Mouse (Mus musculus): ENCODE measurements around the gene Kbtbd2. TPM values are rescaled to one million over a fixed set of nuclear protein-coding genes. Genes with fewer than 3 reads are reported as not detected.

Kbtbd2 gene
- total RNA-seq (2021) = 10 to 100 TPM; 47.8 to 50.0 TPM
- long read RNA-seq, experiment 1, transcript Kbtbd2-202 (4 exons, 3,816 nt) = major isoform, 11 of 13 reads
- long read RNA-seq, experiment 1, partial matches to known transcripts = 0 of 13 reads
- long read RNA-seq, experiment 1, other reads (novel, unspliced or antisense) = 2 of 13 reads
- long read RNA-seq, experiment 2, transcript Kbtbd2-202 (4 exons, 3,816 nt) = major isoform, 25 of 41 reads
- long read RNA-seq, experiment 2, partial matches to known transcripts = 12 of 41 reads
- long read RNA-seq, experiment 2, other reads (novel, unspliced or antisense) = 3 of 41 reads

DNA sequence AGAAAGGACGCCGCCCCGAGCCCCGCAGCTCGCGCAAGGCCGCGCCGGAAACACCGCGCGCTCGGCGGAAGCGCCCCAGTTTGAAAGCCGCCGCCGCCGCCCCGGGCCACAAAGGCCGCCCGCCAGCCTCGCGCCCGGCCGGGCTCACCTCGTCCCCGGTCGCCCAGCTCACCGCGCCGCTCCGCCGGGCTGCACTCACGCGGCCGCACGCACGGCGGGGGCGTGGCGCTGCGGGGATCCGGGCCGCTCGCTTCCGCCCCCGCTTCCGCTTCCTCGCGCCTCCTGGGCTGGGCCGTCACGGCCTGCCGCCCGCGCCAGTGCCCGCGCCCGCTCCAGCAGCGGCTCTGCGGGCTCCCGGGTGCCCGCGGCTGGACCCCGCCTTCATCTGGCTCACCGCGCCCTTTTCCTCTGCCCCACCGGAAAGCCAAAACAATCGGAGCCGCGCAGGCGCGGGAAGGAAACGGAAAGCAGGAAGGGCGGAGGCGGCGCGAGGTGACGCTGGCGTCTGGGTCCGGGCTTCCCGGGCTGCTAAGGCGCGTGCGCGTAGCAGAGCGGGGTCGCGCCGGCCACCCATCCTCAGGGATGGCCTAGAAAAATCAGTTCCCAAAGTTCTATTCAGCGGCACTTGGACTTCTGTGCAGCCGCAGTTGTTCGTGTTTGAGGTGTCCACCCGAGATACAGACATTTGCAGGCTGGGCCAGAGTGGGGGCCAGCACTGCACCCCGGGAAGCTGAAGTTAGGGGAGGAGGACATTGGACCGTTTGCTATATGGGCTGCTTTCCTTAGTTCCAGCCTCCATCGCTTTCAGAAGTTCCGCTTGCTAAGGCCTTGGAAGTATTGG lies at the start of gene Kbtbd2:
TSS of gene Kbtbd2 (minus strand) at position 503 of the 841 bp plus-strand sequence.
- DNase-seq (ENCODE audit: low spot score in 2 of 2) = peak; percentile 84 to 91

DNA sequence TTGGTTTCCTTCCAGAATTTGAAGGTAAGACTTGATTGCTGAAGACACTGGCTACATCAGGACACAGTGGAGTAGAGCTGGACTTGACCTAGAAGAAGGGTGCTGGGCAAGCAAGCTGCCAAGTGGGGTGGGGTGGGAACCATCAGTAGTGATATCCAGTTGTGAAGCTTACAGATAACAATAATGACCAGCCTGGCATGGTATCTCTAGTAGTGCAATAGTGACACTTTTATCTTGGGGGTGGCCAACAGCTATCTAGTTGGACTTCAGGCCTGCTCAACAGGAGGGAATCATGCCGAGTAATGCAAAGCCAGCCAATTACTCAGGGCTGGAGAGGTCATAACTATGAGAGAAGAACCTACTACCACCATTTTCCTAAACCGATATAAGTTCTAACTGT lies 46.8 kb upstream of the Kbtbd2 start:
- no peak for DNase-seq (ENCODE audit: low spot score in 2 of 2)

DNA sequence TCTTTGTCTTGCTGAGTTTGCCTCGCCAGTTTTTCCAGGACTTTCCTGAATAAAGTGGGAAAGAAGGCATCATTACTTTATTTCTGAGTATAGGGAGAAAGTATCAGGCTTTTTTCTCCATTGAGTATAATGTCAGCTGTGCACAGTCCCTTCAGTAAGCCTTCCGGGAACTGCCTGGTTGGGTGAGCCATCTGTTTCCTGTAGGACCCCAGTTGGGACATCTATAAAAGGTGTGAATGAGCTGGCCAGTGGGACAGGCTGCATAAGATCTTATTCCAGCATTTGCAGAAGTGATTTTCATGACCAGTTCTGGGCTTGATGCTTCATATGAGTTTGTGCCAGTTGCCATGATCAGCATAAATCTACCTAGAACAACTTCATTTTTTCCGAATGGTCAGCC lies 45.6 kb upstream of the Kbtbd2 start:
- no peak for DNase-seq (ENCODE audit: low spot score in 2 of 2)

GRCm38 (mm10) chr6:56837621-56838020 lies 40.0 kb upstream of the Kbtbd2 start:
- DNase-seq (ENCODE audit: low spot score in 2 of 2) = no peak

DNA sequence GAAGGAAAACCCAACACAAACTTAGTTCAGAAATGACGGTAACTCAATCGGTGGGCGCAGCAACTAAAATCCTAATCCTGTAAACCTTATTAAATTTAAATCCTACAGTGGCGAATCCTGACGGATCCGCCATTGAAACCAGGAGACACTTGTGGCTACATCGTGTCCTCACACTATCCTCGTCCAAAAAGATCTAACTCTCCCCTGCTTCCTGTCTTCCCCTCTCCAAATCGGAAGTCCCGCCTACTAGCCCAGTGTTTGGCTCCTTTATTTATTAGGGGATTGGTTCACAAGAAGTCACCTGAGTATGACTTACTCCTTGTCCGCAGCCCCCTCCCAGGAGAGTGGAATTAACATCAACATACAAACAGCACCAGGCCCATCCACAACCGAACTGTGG lies 39.6 kb upstream of the Kbtbd2 start:
- DNase-seq (ENCODE audit: low spot score in 2 of 2) = no peak

- no peak for DNase-seq (ENCODE audit: low spot score in 2 of 2)
Measured at GRCm38 (mm10) chr6:56835532-56835931, 37.9 kb upstream of the Kbtbd2 start.

- no peak for DNase-seq (ENCODE audit: low spot score in 2 of 2)
Measured at GRCm38 (mm10) chr6:56834769-56835168, 37.2 kb upstream of the Kbtbd2 start.

DNA sequence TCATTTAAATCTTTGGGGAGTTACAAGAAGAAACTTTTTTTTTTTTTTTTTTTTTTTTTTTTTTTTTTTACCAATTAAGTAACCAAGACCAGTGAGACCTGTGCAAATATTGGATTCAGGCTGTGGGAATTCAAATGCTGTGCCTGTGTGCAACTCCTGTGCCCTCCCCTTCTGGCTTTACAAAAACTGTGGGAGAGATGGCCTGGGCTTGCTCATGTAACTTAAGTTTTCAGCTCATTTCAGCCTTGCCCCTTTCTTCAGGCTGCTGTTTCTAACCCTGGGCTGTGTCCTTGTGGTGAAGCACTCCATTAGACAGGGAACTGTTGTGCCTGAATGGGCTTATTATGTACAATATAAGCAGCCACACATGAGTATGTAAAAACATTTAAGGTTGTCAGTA lies 35.2 kb upstream of the Kbtbd2 start:
- DNase-seq (ENCODE audit: low spot score in 2 of 2) = no peak

- peak in 1 of 2 experiments; percentile 5 for DNase-seq (ENCODE audit: low spot score in 2 of 2)
Measured at GRCm38 (mm10) chr6:56832407-56832796, 34.8 kb upstream of the Kbtbd2 start.

- peak; percentile 66 to 69 for DNase-seq (ENCODE audit: low spot score in 2 of 2)
Measured at GRCm38 (mm10) chr6:56831697-56832406, 34.2 kb upstream of the Kbtbd2 start, which contains the start of gene Fkbp9. TSS of gene Fkbp9 (plus strand) at chr6:56832059.

DNA sequence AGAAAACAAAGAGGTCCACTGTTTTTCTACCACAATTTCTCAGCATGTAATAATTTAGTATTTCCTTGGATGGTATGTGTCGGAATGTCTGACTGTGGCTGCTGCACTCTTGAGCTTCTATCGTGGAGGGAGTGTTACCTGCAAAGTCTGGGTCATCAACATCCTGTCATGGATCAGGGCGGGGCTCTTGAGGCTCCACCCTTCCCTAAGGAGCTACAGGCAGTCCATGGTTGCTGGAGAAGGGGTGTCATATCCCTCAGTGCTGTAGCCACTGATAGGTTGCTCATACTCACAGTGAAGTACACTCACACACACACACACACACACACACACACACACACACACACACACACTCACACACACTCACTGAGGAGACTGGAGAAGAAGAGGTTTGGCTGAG lies 28.0 kb upstream of the Kbtbd2 start:
- DNase-seq (ENCODE audit: low spot score in 2 of 2) = no peak

DNA sequence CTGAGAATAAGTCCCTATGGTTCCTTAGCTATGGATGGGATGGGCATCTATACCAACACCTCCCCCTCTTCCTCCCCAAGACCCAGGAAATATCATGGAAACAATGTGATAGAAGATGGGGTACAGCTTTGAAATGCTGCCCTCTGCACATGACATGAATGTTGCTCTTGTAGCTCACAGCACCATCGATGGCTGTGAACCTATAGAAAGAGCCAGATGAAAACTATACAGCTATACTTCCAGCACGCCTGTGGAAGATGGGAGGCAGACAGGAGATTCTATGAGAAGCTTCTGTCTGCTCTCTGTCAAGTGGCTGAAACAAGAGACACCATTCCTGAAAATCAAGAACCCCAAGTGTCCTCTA lies 21.5 kb upstream of the Kbtbd2 start:
- no peak for DNase-seq (ENCODE audit: low spot score in 2 of 2)

DNA sequence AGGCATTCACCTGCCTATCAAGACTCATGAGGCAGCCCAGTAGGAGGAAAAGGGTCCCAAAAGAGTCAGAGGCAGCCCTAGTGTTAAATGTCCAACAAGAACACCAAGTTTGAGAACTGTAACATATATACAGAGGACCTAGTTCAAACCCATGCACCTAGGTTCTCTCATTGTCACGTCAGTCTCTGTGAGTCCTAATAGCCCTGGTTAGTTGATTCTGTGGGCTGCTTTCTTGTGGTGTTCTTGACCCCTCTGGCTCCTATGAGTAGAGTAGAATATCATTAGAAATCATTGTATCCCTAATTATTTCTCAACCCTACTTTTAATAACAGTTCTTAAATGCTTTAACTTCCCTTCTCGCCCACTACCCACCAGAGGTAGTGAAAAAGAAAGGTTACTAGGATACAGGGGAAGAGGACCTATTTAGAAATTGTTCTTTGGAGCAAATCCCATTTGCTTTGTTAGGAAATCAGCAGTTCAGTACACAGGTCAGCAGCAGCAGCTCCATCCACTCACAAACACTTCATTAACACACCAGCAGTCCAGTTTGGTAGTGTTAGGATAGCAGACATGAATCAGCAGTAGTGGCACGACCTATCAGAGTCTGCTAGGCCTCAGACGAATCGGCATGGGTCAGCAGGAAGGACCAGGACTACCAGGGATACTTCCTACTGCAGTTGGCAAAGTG lies 21.0 kb upstream of the Kbtbd2 start:
- DNase-seq (ENCODE audit: low spot score in 2 of 2) = no peak

- no peak for DNase-seq (ENCODE audit: low spot score in 2 of 2)
Measured at GRCm38 (mm10) chr6:56813332-56813731, 15.7 kb upstream of the Kbtbd2 start.

- no peak for DNase-seq (ENCODE audit: low spot score in 2 of 2)
Measured at GRCm38 (mm10) chr6:56808656-56809055, 11.0 kb upstream of the Kbtbd2 start.

DNA sequence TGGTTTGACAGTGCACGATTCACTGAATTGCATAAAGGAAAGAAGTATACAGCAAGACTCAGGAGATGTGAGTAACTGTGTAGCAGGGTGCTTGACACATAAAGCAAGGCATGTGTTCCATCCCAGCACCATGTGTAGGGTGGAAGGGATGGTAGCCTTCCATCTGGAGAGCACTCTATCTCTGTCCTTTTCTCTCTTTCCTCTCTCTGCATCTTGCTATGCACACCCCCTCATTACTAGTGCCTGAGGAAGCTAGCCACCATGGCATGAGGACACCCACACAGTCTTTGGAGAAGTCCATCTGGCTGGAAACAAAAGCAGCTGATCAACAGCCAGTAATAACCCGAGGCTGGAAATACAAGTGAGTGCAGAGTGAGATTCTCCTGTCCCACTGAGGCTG lies 8.6 kb upstream of the Kbtbd2 start:
- no peak for DNase-seq (ENCODE audit: low spot score in 2 of 2)

GRCm38 (mm10) chr6:56805026-56805425 lies 7.4 kb upstream of the Kbtbd2 start:
- no peak for DNase-seq (ENCODE audit: low spot score in 2 of 2)

DNA sequence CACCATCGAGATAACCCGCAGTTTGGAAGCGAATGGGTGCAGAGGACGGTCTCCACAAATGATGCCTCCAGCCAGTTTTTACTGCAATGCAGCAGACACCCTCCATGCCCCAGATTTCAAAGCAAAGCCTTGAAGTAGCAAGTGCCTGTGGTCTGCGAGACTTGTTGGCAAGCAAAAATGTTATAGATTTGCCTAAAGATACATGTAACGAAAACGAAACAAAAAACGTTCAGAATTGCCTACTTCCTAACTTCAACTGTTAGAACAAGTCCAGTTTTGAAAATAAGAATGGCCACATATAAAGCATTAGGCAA lies 496 bp upstream of the Kbtbd2 start:
- no peak for DNase-seq (ENCODE audit: low spot score in 2 of 2)

DNA sequence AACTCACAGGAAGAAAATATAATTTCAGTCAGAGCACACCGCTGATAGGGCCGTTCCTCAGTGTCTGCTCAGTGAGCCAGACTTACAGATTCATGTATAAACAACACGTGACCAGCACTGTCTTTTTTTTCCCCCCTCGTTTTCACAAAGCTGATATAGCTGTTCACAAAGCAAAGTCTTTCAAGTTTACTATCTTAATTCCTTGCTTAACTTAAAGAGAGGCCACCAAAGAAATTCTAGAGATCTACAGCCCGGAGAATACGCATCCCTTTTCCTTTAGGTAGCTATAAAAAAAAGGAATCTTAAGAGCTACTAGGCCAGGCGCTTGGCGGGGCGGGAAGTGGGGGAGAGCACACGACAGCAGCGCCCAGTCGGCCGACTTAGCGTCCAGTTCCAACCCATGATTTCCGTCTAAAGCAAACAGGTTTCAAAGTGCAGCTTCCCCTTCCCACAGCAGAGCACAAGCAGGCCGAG lies 908 bp downstream of the Kbtbd2 start:
- DNase-seq (ENCODE audit: low spot score in 2 of 2) = peak in 1 of 2 experiments; percentile 6

- no peak for DNase-seq (ENCODE audit: low spot score in 2 of 2)
Measured at GRCm38 (mm10) chr6:56796232-56796631, 1.4 kb downstream of the Kbtbd2 start.

GRCm38 (mm10) chr6:56794834-56795233 lies 2.8 kb downstream of the Kbtbd2 start:
- no peak for DNase-seq (ENCODE audit: low spot score in 2 of 2)

All from adrenal gland, postnatal 4 days (tissue).